Mouse (Mus musculus) spleen, adult 2 months (tissue): ENCODE measurements around the gene Uba3.

Experiments
- CTCF ChIP-seq: fragments of 200-500 bp; IDR thresholded peaks from 2 replicates; pipeline ENCODE4 v1.5.1; 2011; ENCODE audit warnings: mild to moderate bottlenecking, inconsistent platforms; ENCODE audit not compliant: insufficient read depth, insufficient read length, insufficient replicate concordance; ENCODE audit errors: extremely low read depth
- POLR2A ChIP-seq: fragments of 200-500 bp; IDR thresholded peaks from 2 replicates; pipeline ENCODE4 v1.6.1; 2011; ENCODE audit warnings: low read depth, low read length, inconsistent platforms

GRCm38 (mm10) chr6:97236088-97236487, 30.6 kb upstream of the Uba3 start:
- TF ChIP-seq CTCF (no peak), POLR2A (no peak)
